Mouse (Mus musculus): ENCODE results near the gene Gfy. TPM values are rescaled to one million over a fixed set of nuclear protein-coding genes. Genes with fewer than 3 reads are reported as not detected.

The Gfy gene
- 1.2 TPM in 1 of 2 replicates, not detected in the other for polyA plus RNA-seq (2011; ENCODE audit: insufficient read depth, insufficient read length, low replicate concordance, missing spikeins)

DNA sequence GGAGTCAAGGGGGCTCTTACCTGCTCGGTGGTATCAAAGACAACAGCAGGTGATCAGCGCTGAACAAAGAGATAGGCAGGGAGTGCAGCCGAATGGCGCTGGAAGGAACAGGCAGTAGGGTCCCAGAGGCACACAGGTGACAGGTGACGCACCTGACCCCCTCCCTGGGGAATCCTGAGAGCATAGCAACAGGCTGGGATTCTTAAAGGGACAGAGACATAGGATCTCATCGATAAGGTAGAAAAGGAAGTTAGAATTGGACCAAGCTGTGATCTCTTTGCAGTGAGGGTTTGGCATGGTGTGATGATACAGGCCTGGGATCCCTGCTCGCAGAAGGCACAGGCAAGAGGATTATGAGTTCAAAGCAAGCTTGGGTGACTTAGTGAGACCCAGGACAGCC, at the start of gene Gfy:
Gene Gfy (minus strand): TSS at position 101 of the 400 bp plus-strand sequence.
- no peak within 1 kb of the TSS for H3K4me3 ChIP-seq (replicated peaks; ENCODE audit: control insufficient read depth, low read depth, low read length)
- TF ChIP-seq CTCF (IDR thresholded peaks at IDR 0.05; ENCODE audit: control insufficient read depth, insufficient read depth, low read length): no peak
- no peak for TF ChIP-seq POLR2A (IDR thresholded peaks at IDR 0.05; ENCODE audit: borderline replicate concordance, control insufficient read depth, low read depth, low read length)
- no peaks in the 10 kb centered on the region; the same call in 1 of the 2 replicates for H3K4me1 ChIP-seq (ENCODE audit: control insufficient read depth, insufficient read depth, low read length)
- no peak within 1 kb of the TSS for H3K27ac ChIP-seq (ENCODE audit: control insufficient read depth, insufficient read depth, low read depth, low read length, poor library complexity)
- WGBS: 37% methylated on average over 7 of the region's 7 CpGs

DNA sequence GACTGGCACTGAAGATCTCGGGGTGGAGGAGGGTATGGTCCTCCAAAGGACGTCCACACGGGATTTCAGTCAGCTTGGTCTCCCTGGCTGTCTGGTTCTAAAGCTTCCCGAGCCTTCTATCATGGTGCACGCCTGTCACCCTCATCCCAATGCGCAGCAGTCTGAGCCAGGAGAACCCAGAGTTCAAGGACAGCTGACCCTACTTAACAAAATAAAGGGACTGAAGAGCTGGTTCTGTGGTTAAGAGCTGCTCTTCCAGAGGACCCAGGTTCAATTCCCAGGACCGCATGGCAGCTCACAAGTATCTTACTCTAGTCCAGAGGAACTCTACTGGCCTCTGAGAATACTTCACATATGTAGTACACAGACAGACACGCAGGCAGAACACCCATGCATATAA, 49.7 kb upstream of the Gfy start:
- Histone ChIP-seq H3K4me3 (replicated peaks; ENCODE audit: control insufficient read depth, low read depth, low read length) (no peak overlapping the region), H3K4me1 (ENCODE audit: control insufficient read depth, insufficient read depth, low read length) (no peaks in the 10 kb centered on the region; the same call in 1 of the 2 replicates), H3K27ac (ENCODE audit: control insufficient read depth, insufficient read depth, low read depth, low read length, poor library complexity) (no peak overlapping the region)
- 84% methylated on average over 8 of the region's 8 CpGs for WGBS
- TF ChIP-seq CTCF (IDR thresholded peaks at IDR 0.05; ENCODE audit: control insufficient read depth, insufficient read depth, low read length) (no peak), POLR2A (IDR thresholded peaks at IDR 0.05; ENCODE audit: borderline replicate concordance, control insufficient read depth, low read depth, low read length) (no peak)

DNA sequence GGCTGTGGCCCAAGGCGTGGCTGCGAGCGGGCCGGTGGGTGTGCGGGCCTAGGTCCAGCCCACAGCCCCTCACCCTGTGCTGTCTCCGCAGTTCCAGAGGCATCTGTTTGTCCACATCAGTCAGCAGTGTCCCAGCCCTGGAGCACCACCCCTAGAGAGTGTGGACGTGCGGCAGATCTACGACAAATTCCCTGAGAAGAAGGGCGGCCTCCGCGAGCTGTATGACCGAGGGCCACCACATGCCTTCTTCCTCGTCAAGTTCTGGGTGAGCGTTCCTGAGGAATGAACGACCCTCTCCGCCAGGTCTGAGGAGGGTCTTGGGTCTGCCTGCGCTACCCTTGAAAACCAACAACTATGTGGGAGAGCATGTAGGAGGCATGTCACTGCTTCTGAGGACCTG, 49.2 kb upstream of the Gfy start:
- 92% methylated on average over 18 of the region's 18 CpGs for WGBS
- H3K4me1 ChIP-seq (ENCODE audit: control insufficient read depth, insufficient read depth, low read length): no peaks in the 10 kb centered on the region; the same call in 1 of the 2 replicates
- H3K27ac ChIP-seq (ENCODE audit: control insufficient read depth, insufficient read depth, low read depth, low read length, poor library complexity): no peak overlapping the region
- H3K4me3 ChIP-seq (replicated peaks; ENCODE audit: control insufficient read depth, low read depth, low read length): no peak overlapping the region
- no peak for TF ChIP-seq CTCF (IDR thresholded peaks at IDR 0.05; ENCODE audit: control insufficient read depth, insufficient read depth, low read length)
- no peak for TF ChIP-seq POLR2A (IDR thresholded peaks at IDR 0.05; ENCODE audit: borderline replicate concordance, control insufficient read depth, low read depth, low read length)

DNA sequence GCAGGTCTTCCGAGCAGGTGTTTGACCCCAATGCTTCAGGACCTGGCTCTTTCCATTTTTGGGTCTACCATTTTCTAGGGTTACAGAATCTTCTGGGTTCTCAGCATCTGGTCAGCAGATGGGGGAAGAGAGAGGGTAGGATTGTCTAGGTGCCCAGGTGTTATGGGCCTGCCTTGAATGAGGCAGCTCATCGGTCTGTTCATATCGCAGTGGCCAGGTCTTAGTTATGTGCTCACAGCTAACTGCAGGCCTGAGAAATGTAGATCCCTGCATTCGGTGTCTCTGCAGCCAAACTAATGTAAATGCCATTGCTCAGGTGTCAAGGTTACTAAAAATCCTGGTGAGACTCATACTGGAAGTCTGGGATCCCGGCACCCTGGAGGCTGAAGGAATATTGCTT, 47.1 kb upstream of the Gfy start:
- TF ChIP-seq CTCF (IDR thresholded peaks at IDR 0.05; ENCODE audit: control insufficient read depth, insufficient read depth, low read length) (no peak), POLR2A (IDR thresholded peaks at IDR 0.05; ENCODE audit: borderline replicate concordance, control insufficient read depth, low read depth, low read length) (no peak)
- no peaks in the 10 kb centered on the region; the same call in 1 of the 2 replicates for H3K4me1 ChIP-seq (ENCODE audit: control insufficient read depth, insufficient read depth, low read length)
- 90% methylated on average over 5 of the region's 5 CpGs for WGBS
- no peak overlapping the region for H3K4me3 ChIP-seq (replicated peaks; ENCODE audit: control insufficient read depth, low read depth, low read length)
- H3K27ac ChIP-seq (ENCODE audit: control insufficient read depth, insufficient read depth, low read depth, low read length, poor library complexity): no peak overlapping the region

DNA sequence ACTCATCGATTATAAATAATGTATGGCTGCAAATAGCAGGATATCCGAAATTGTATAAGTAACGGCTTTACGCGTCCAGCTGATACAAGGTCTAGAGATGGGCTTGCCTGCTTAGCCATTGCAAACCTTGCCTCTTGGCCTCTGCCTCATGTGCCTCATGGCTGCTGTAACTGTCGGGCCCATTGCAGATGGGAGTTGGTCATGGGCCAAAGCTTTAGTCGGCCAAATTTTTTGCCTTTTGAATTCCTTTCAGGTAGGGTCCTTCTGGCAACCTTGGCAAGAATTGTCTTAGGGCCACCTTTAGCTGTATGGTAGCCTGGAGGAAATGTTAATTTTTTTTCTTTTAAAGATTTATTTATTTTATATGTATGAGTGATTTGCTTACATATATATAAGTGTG, 45.5 kb upstream of the Gfy start:
- TF ChIP-seq CTCF (IDR thresholded peaks at IDR 0.05; ENCODE audit: control insufficient read depth, insufficient read depth, low read length): no peak
- no peak for TF ChIP-seq POLR2A (IDR thresholded peaks at IDR 0.05; ENCODE audit: borderline replicate concordance, control insufficient read depth, low read depth, low read length)
- Histone ChIP-seq H3K4me1 (ENCODE audit: control insufficient read depth, insufficient read depth, low read length) (no peaks in the 10 kb centered on the region), H3K27ac (ENCODE audit: control insufficient read depth, insufficient read depth, low read depth, low read length, poor library complexity) (no peak overlapping the region), H3K4me3 (replicated peaks; ENCODE audit: control insufficient read depth, low read depth, low read length) (no peak overlapping the region)
- 89% methylated on average over 7 of the region's 7 CpGs for WGBS

DNA sequence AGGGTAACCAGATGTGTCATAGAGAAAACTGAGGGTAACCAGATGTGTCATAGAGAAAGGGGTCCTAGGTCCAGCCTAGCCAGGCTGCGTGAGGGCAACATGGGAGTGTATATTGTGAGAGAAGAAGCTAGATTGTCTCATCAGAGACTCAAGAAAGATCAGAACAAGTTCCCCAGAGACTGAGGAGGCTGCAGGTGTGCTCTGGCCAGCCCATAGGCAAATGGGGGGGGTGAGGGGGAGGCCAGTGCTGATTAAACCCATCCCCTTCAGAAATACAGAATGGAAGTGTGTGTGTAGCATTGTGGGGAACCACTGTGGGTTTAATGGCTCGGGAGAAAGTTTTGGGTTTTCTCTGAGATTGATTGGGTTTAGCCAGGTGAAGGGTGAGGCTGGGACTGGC, 42.3 kb upstream of the Gfy start:
- 34% methylated on average over 2 of the region's 2 CpGs for WGBS
- Histone ChIP-seq H3K27ac (ENCODE audit: control insufficient read depth, insufficient read depth, low read depth, low read length, poor library complexity) (no peak overlapping the region), H3K4me3 (replicated peaks; ENCODE audit: control insufficient read depth, low read depth, low read length) (no peak overlapping the region), H3K4me1 (ENCODE audit: control insufficient read depth, insufficient read depth, low read length) (0 out of 2 replicates have a peak, but pooled peaks cover 1% of the 10 kb centered on the region)
- TF ChIP-seq POLR2A (IDR thresholded peaks at IDR 0.05; ENCODE audit: borderline replicate concordance, control insufficient read depth, low read depth, low read length): no peak
- TF ChIP-seq CTCF (IDR thresholded peaks at IDR 0.05; ENCODE audit: control insufficient read depth, insufficient read depth, low read length): no peak

DNA sequence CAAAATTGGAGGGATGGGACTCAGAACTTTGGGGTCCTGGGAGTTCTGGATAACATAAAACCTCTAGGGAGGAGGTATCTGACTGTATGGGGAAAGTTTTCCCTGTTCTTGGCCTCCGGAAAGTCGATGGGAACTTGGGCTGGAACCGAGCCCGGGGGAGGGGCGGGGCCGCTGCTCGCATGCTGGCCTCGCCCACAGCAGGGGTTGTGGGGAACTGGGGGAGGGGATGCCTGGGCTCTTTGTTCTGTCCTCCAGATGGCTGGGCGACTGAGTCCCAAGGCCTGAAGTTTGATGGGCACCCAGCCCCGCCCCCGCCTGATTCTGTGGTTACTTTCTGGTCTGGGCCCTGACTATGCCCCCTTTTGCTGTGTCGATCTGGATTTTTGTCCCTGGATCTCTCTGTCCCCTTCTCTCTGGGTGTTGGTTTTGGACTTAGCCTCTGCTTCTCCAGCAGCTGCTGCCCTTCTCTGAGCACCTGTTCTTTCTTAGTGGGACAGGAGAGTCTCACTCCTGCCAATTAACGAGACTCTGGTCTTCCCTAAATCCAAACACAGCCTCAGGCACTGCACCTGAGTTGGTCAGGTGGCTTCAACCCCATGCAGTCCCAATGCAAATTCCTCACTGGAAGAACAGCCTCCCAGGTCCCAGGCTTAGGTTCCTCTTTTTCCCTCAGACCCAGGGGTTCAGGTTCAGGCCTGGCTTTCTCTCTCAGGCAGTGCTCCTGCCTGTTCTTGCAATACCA, 37.2 kb upstream of the Gfy start:
- WGBS: 6% methylated on average over 13 of the region's 13 CpGs
- Histone ChIP-seq H3K27ac (ENCODE audit: control insufficient read depth, insufficient read depth, low read depth, low read length, poor library complexity) (no peak overlapping the region), H3K4me3 (replicated peaks; ENCODE audit: control insufficient read depth, low read depth, low read length) (no peak overlapping the region), H3K4me1 (ENCODE audit: control insufficient read depth, insufficient read depth, low read length) (peaks cover 5% of the 10 kb centered on the region; the same call in 1 of the 2 replicates)
- TF ChIP-seq CTCF (IDR thresholded peaks at IDR 0.05; ENCODE audit: control insufficient read depth, insufficient read depth, low read length) (no peak), POLR2A (IDR thresholded peaks at IDR 0.05; ENCODE audit: borderline replicate concordance, control insufficient read depth, low read depth, low read length) (no peak)

DNA sequence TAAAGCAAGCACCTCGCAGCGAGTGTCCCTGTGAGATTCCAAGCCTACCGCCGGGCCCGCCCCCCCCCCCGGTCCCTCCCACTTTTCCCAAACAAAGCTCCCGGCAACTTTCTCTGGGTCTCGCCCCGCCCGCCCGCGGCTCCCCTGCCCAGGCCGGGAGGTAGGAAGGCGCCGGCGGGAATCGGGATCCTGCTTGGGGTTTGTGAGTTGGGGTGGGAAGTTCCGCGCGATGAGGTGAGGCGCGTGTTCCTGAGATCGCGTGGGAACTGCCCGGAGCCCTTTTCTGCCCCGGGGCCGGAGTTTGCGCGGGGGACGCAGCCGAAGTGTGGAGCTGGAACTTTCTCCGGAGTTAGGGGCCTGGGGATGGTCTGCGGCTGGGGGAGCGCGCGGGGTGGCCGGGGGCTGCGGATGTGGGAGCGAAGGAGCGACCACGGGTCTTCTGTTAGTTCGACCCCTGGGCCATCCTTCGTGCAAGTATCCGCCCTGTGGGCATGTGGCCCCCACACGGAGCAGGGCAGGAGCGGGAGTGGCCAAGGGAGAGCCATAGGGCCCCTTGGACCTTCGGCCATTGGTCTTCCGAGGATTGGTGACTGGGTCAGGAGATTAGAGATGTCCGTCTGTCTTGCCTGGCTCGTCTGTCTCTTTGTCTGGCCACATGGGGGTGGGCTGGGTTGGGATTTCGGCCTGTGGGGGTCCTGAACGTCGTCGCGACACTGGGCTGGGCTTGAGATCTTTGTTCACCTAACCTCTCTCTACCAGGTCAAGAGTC, 36.5 kb upstream of the Gfy start, which contains the start of gene Tead2:
Gene Tead2 (plus strand): TSS at position 81 of the 769 bp plus-strand sequence.
- peaks cover 6% of the 10 kb centered on the region for H3K4me1 ChIP-seq (ENCODE audit: control insufficient read depth, insufficient read depth, low read length)
- no peak within 1 kb of the TSS for H3K4me3 ChIP-seq (replicated peaks; ENCODE audit: control insufficient read depth, low read depth, low read length)
- no peak within 1 kb of the TSS for H3K27ac ChIP-seq (ENCODE audit: control insufficient read depth, insufficient read depth, low read depth, low read length, poor library complexity)
- WGBS: 5% methylated on average over 54 of the region's 55 CpGs
- TF ChIP-seq CTCF (IDR thresholded peaks at IDR 0.05; ENCODE audit: control insufficient read depth, insufficient read depth, low read length): no peak
- TF ChIP-seq POLR2A (IDR thresholded peaks at IDR 0.05; ENCODE audit: borderline replicate concordance, control insufficient read depth, low read depth, low read length): no peak

All from bone marrow, adult 2 months (tissue).